10 mouse cellular contexts compared by ENCODE assay signal in genomic region chr5:127648046-127648445, GRCm38 (mm10). TPM values are rescaled to one million over a fixed set of nuclear protein-coding genes. Genes with fewer than 3 reads are reported as not detected.
DNase-seq lines count a peak whose midpoint lies in the region; ATAC-seq and TF ChIP-seq lines count a peak whose summit lies in the region.
"Had no signal": no experiment of that assay in that cellular context is flagged by ENCODE, and none has a peak within 500 bp of the region (broad histone marks: within the 10 kb centered on the region; RNA-seq: fewer than 3 reads in every experiment).

No protein-coding gene starts in this region.

- no peak overlapping the region for H3K27ac ChIP-seq in layer of hippocampus, adult 2 months
- H3K27ac ChIP-seq: embryonic facial prominence, embryonic 13.5 days; stomach, embryonic 15.5 days had no signal

- ATAC-seq in inflammation-experienced regulatory T-cells, adult 6 months: no peak

- intact Hi-C loops in left cerebral cortex, postnatal 25 days (cut with DNase I): loop anchor here (2.0 kb wide), 1 partner anchor 55 kb away; no protein-coding TSS in a partner anchor

- no peak overlapping the region for H3K4me3 ChIP-seq in layer of hippocampus, adult 2 months
- H3K4me3 ChIP-seq: embryonic facial prominence, embryonic 13.5 days; stomach, embryonic 15.5 days had no signal

- peak; percentile 14 for DNase-seq in adrenal gland, adult 2 months
- DNase-seq in adrenal gland, postnatal 4 days (ENCODE audit: low spot score in 2 of 2): no peak
- DNase-seq in layer of hippocampus, adult 2 months (ENCODE audit: low spot score in 2 of 2): peak; percentile 25 to 51
- DNase-seq in layer of hippocampus, adult 9-10 months (ENCODE audit: low spot score): no peak
- peak; percentile 52 for DNase-seq in brain, adult 2 months (ENCODE audit: low read depth, low spot score)
- DNase-seq in left cerebral cortex, postnatal 25 days (ENCODE audit: low spot score in 2 of 2): peak; percentile 34 to 44
- DNase-seq in gastrocnemius, postnatal 4 days (ENCODE audit: low spot score in 2 of 2): no peak

- TF ChIP-seq CTCF in layer of hippocampus, adult 2 months (conservative IDR thresholded peaks at IDR 0.05): peak; percentile 73

RNA-seq across cellular contexts. Expression of gene Slc15a4, which starts 15.3 kb away (rescaled TPM):
- total RNA-seq in adrenal gland, adult 2 months (2021): 10 to 100 TPM; 23.0 to 38.9 TPM
- polyA plus RNA-seq in adrenal gland, adult 2 months (2012; rRNA removed): 32.1 and 33.1 TPM in 2 replicates
- total RNA-seq in adrenal gland, postnatal 4 days (2021): 10 to 100 TPM; 19.6 to 27.1 TPM
- total RNA-seq in layer of hippocampus, adult 2 months (2021): 10 to 100 TPM; 24.0 to 26.4 TPM
- total RNA-seq in left cerebral cortex, postnatal 25 days (2021): 10 to 100 TPM; 23.2 to 25.4 TPM
- 1 to 10 TPM; 2.9 to 4.0 (median 3.4) TPM for polyA plus RNA-seq in inflammation-experienced regulatory T-cells, adult 6 months (2017; shearing (Covaris generic))
- total RNA-seq in gastrocnemius, postnatal 4 days (2021): 10 to 100 TPM; 14.3 to 20.1 TPM

RNA-seq across cellular contexts. Expression of gene Glt1d1, which starts 16.0 kb away (rescaled TPM):
- total RNA-seq in adrenal gland, adult 2 months (2021): under 1 TPM; 0.26 to 0.73 TPM
- 0.03 and 0.08 TPM in 2 replicates for polyA plus RNA-seq in adrenal gland, adult 2 months (2012; rRNA removed)
- total RNA-seq in adrenal gland, postnatal 4 days (2021): 1 to 10 TPM; 1.9 to 3.2 TPM
- total RNA-seq in layer of hippocampus, adult 2 months (2021): 10 to 100 TPM; 24.7 to 28.6 TPM
- 10 to 100 TPM; 22.6 to 27.3 TPM for total RNA-seq in left cerebral cortex, postnatal 25 days (2021)
- not detected for polyA plus RNA-seq in inflammation-experienced regulatory T-cells, adult 6 months (2017; shearing (Covaris generic))
- total RNA-seq in gastrocnemius, postnatal 4 days (2021): not detected

Comparison
In these comparisons a context has a peak if more than half of its experiments do, and no peak if none do; other contexts are left out.
1. DNase-seq: peak in adrenal gland, adult 2 months (single experiment), layer of hippocampus, adult 2 months (2 of 2), brain, adult 2 months (single experiment) and left cerebral cortex, postnatal 25 days (2 of 2); none in adrenal gland, postnatal 4 days (0 of 2), layer of hippocampus, adult 9-10 months (single experiment) and gastrocnemius, postnatal 4 days (0 of 2).
2. RNA of gene Glt1d1, which starts 16.0 kb away (total RNA-seq): 24.7 to 28.6 TPM in layer of hippocampus, adult 2 months and 22.6 to 27.3 TPM in left cerebral cortex, postnatal 25 days; 1.9 to 3.2 TPM in adrenal gland, postnatal 4 days, 0.26 to 0.73 TPM in adrenal gland, adult 2 months and not detected in gastrocnemius, postnatal 4 days; every median in the first group is over 4 times any median in the second.